Mouse (Mus musculus) intestine, postnatal 0 days (tissue): ENCODE measurements at regions not wholly inside any gene's neighbourhood (a gene's known extent, or its start where the extent isn't known, plus 50 kb on each side); places are given as distances from the start of the nearest gene placed in this dataset.

Source experiments
- ATAC-seq: fragments of 200-750 bp; cut with Nextera tagmentation; 2 replicates; pipeline ENCODE4 v1.8.0; 2017; ENCODE audit warnings: mild to moderate bottlenecking, moderate TSS enrichment, moderate library complexity
- H3K27ac ChIP-seq: fragments of 300-500 bp; sonication (generic); 2 replicates; pipeline ENCODE4 v1.5.1; 2014; ENCODE audit warnings: mild to moderate bottlenecking, low read depth, low read length, moderate library complexity
- H3K27me3 ChIP-seq: fragments of 300-500 bp; sonication (generic); replicated peaks from 2 replicates; pipeline ENCODE4 v1.6.1; 2014; ENCODE audit warnings: low read length, mixed read lengths; ENCODE audit not compliant: control insufficient read depth, insufficient read depth
- H3K36me3 ChIP-seq: fragments of 300-500 bp; sonication (generic); 2 replicates; pipeline ENCODE4 v1.6.1; 2014; ENCODE audit warnings: mild to moderate bottlenecking, moderate library complexity; ENCODE audit not compliant: control insufficient read depth, insufficient read depth
- H3K4me1 ChIP-seq: fragments of 300-500 bp; sonication (generic); replicated peaks from 2 replicates; pipeline ENCODE4 v1.6.1; 2014; ENCODE audit warnings: antibody characterized with exemption, low read length, mixed read lengths; ENCODE audit not compliant: control insufficient read depth, insufficient read depth
- H3K4me2 ChIP-seq: fragments of 300-500 bp; sonication (generic); replicated peaks from 2 replicates; pipeline ENCODE4 v1.6.1; 2014; ENCODE audit warnings: low read depth, mild to moderate bottlenecking, moderate library complexity
- H3K4me3 ChIP-seq: fragments of 300-500 bp; sonication (generic); 2 replicates; pipeline ENCODE4 v1.5.1; 2014; ENCODE audit warnings: low read depth, low read length
- H3K9ac ChIP-seq: fragments of 300-500 bp; sonication (generic); 2 replicates; pipeline ENCODE4 v1.6.1; 2014; ENCODE audit warnings: mild to moderate bottlenecking, low read depth, low read length
- H3K9me3 ChIP-seq: fragments of 300-500 bp; sonication (generic); 2 replicates; pipeline ENCODE4 v1.6.1; 2016; ENCODE audit warnings: mixed run types; ENCODE audit not compliant: control insufficient read depth
- CTCF ChIP-seq: sonication (generic); IDR thresholded peaks from 2 replicates; pipeline ENCODE4 v1.5.1; 2016; ENCODE audit warnings: low read depth, mild to moderate bottlenecking, control low read depth, antibody characterized with exemption, moderate library complexity
- WGBS: fragments of 180-500 bp; shearing (Covaris S2); extraction: QIAGEN DNeasy Blood & Tissue Kit; methylation state at CpG from one replicate; pipeline ENCODE4 v1.1.7; 2014; 5-methylcytosine and 5-hydroxymethylcytosine counted together

- Histone ChIP-seq H3K4me2 (no peak overlapping the region), H3K36me3 (no peaks in the 10 kb centered on the region), H3K27me3 (no peaks in the 10 kb centered on the region), H3K9me3 (no peaks in the 10 kb centered on the region), H3K27ac (no peak overlapping the region), H3K4me3 (no peak overlapping the region), H3K4me1 (no peaks in the 10 kb centered on the region), H3K9ac (no peak overlapping the region)
- 78% methylated on average over 5 of the region's 5 CpGs for WGBS
- no peak for ATAC-seq
- no peak for TF ChIP-seq CTCF
These were observed 235.6 kb downstream of the Csl start for GRCm38 (mm10) chr10:99523817-99524216.

- Histone ChIP-seq H3K27me3 (no peaks in the 10 kb centered on the region), H3K4me3 (no peak overlapping the region), H3K36me3 (no peaks in the 10 kb centered on the region), H3K4me1 (no peaks in the 10 kb centered on the region), H3K9me3 (no peaks in the 10 kb centered on the region), H3K27ac (no peak overlapping the region), H3K9ac (no peak overlapping the region), H3K4me2 (peak overlapping the region; percentile 30; the same call in 1 of the 2 replicates)
- TF ChIP-seq CTCF = no peak
- 25% methylated on average over 20 of the region's 20 CpGs for WGBS
- no peak for ATAC-seq
These were observed 234.9 kb downstream of the Csl start for GRCm38 (mm10) chr10:99524273-99525212.

GRCm38 (mm10) chr10:99526148-99526547, 233.3 kb downstream of the Csl start:
- Histone ChIP-seq H3K4me2 (no peak overlapping the region), H3K27ac (no peak overlapping the region), H3K36me3 (no peaks in the 10 kb centered on the region), H3K4me3 (no peak overlapping the region), H3K9me3 (no peaks in the 10 kb centered on the region), H3K4me1 (no peaks in the 10 kb centered on the region), H3K27me3 (no peaks in the 10 kb centered on the region), H3K9ac (no peak overlapping the region)
- no peak for ATAC-seq
- WGBS = 82% methylated on average over 4 of the region's 4 CpGs
- TF ChIP-seq CTCF = no peak

- WGBS = 73% methylated on average over 5 of the region's 5 CpGs
- ATAC-seq = no peak
- no peak overlapping the region for H3K9ac ChIP-seq
- H3K4me3 ChIP-seq = no peak overlapping the region
- H3K36me3 ChIP-seq = no peaks in the 10 kb centered on the region
- H3K4me2 ChIP-seq = no peak overlapping the region
- no peak for TF ChIP-seq CTCF
- H3K27me3 ChIP-seq = no peaks in the 10 kb centered on the region
- no peaks in the 10 kb centered on the region for H3K4me1 ChIP-seq
- no peaks in the 10 kb centered on the region for H3K9me3 ChIP-seq
- H3K27ac ChIP-seq = no peak overlapping the region
These were observed 232.9 kb downstream of the Csl start for GRCm38 (mm10) chr10:99526561-99526960.

GRCm38 (mm10) chr10:99531104-99531503, 228.4 kb downstream of the Csl start:
- H3K4me3 ChIP-seq = no peak overlapping the region
- no peaks in the 10 kb centered on the region for H3K4me1 ChIP-seq
- no peaks in the 10 kb centered on the region for H3K36me3 ChIP-seq
- no peak for TF ChIP-seq CTCF
- no peak for ATAC-seq
- no peaks in the 10 kb centered on the region for H3K27me3 ChIP-seq
- H3K9me3 ChIP-seq = no peaks in the 10 kb centered on the region
- H3K4me2 ChIP-seq = no peak overlapping the region
- H3K27ac ChIP-seq = no peak overlapping the region
- H3K9ac ChIP-seq = no peak overlapping the region

GRCm38 (mm10) chr10:99531556-99531955, 227.9 kb downstream of the Csl start:
- no peak for TF ChIP-seq CTCF
- ATAC-seq = no peak
- H3K4me1 ChIP-seq = no peaks in the 10 kb centered on the region
- H3K36me3 ChIP-seq = no peaks in the 10 kb centered on the region
- H3K9me3 ChIP-seq = no peaks in the 10 kb centered on the region
- no peak overlapping the region for H3K27ac ChIP-seq
- H3K27me3 ChIP-seq = no peaks in the 10 kb centered on the region
- H3K4me2 ChIP-seq = no peak overlapping the region
- no peak overlapping the region for H3K9ac ChIP-seq
- H3K4me3 ChIP-seq = no peak overlapping the region
